Mouse (Mus musculus) heart, postnatal 36 days (tissue): ENCODE data around the gene Slc26a10. TPM values are rescaled to one million over a fixed set of nuclear protein-coding genes. Genes with fewer than 3 reads are reported as not detected.
"Not testable (repeated sequence)": the region's sequence is repeated elsewhere in the genome, so short reads cannot be mapped to it uniquely, and the experiment has no call there.

Experiments used
- DNase-seq, 2 experiments: peaks; one replicate each; pipeline ENCODE4 v3.0.0; 2021 to 2022
- intact Hi-C: fragments of 180-260 bp; cut with DNase I; formaldehyde crosslinking; loops from one replicate; pipeline ENCODE4 v1.15.1; 2025
- total RNA-seq, 2 experiments: library from RNA; stranded (reverse); gene quantifications; 2 replicates each; pipeline ENCODE4 v1.2.3; 2021

Gene Slc26a10
- total RNA-seq, 2 experiments from 2014 or later = 17.2 to 23.1 TPM

DNA sequence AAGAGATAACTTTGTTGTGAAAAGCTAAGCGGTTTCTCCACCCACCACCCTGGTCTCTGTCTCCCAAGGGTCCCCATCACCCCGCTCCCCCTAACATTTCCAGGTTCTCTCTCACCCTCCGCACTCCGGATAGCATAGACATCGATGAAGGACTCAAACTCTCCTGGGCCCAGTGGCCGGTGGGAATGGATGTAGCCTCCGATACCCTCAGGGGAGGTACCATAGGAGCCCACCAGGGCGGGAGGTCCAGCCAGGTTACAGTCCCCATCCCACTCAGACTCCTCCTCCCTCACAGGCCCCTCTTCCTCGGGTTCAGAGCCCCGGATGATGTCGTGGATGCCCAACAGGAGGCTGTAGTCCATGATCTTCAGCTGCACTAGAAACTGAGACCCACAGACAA is 19.0 kb upstream of the Slc26a10 start:
- DNase-seq = no peak
- intact Hi-C loops = no loop called here

- DNase-seq = no peak
- intact Hi-C loops = no loop called here
These were observed 18.6 kb upstream of the Slc26a10 start for GRCm38 (mm10) chr10:127199068-127199467.

- no peak for DNase-seq
- intact Hi-C loops = no loop called here
These were observed 18.0 kb upstream of the Slc26a10 start for GRCm38 (mm10) chr10:127198492-127198891.

GRCm38 (mm10) chr10:127197505-127198110 is 17.2 kb upstream of the Slc26a10 start:
- intact Hi-C loops = no loop called here
- no peak for DNase-seq

DNA sequence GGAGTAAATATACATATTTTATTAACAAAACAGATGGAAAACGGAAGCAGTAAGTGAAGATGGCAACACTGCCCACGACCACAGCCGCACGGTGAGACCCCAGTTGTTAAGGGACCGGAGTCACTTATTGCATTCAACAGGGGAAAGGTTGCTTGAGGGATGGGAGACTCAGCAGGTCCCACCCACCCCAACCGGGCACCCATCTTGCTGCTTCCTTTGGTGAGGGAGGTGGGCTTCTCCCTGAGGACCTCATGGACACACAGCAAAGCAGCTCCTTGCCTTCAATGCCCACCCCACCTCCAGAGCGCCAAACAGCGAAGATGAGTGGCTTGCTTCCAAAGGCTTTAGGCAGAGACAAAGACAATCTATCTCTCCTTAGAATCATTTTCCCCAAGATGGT is 16.7 kb upstream of the Slc26a10 start:
- DNase-seq = no peak
- intact Hi-C loops = no loop called here

- DNase-seq = peak; percentile 64 to 65
- intact Hi-C loops = no loop called here
These were observed 15.9 kb upstream of the Slc26a10 start for GRCm38 (mm10) chr10:127196392-127196791.

DNA sequence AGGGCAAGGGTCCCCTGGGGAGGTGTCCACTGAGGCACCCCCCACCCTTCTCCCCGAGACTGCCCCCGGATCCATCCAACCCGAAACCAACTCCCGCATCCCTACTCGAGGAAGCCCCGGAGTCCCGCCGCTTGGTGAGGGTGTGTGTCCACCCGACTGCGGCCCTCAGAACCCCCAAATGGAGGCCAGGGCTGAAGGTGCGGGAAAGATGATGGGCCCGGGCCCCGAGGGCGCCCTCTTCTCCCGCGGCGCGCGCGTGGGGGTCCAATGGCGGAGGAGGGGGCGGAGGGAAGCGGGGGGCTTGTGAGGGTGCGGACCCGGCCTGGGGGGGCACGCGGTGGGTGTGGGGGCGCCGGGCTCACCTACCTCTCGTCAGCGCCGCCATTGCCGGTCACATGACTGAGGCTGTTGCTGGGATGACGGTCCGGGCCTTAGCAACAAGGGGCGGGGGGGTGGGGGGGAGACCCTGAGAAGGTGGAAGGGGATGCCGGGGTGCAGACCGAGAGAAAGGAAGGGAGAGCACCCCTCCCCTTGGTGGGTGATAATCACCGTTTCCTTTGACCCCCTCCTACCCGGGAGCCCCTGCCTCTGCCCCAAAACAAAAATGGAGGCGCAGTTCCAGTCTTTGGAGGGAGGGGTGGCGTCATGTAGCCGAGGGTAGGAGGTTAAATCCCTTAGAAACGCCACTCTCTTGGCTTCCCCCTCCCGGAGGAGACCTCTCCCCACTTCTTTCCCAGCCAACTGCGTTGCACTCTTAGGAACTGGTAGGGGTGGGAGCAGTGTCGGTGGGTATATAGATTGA is 15.1 kb upstream of the Slc26a10 start, which contains the start of gene Dtx3:
TSS of gene Dtx3 (minus strand) at position 401 of the 802 bp plus-strand sequence.
- peak in 1 of 2 experiments; percentile 62 for DNase-seq
- intact Hi-C loops = no loop called here

DNA sequence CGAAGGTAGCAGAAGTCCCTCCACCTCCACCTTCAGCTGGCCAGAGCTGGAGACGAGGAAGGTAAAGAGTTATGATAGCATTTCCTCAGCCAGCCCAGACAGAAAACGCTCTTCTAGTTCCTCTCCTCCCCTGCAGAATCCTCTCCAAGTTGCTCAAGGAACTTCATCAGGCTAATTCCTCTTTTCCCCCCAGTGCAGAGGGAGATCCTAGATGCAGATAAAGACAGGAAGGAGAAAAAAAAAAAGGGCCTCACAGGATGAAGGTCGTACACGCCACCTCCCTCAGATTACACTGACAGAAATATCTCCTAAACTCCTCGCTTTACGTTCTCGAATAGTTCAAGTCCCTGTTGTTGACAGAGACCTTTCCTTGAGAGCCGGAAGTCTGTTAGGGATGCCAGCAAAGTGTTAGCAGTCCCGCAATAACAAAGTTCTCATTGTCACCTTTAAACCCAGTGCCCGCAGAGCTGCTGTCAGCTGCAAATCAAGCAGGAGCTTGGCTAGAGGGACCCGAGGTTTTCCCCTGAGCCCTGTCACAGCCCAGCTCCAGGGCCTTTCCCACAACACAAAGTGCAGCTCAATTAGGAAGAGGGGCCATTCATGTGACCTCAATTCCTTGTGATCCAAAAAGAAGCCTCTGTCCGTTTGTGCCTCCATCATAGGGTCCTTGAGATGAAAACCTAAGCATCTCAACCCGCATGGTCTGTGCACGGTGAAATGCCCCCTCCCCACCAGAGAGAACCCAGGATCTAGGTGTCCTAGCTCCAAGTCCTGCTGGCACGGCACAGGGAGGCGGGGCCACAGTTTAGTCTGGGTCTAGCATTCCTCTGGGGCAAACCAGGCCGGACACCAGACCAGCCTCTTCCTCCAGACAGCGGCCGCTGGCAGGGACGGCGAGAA is 14.2 kb upstream of the Slc26a10 start:
- DNase-seq = peak; percentile 72 to 76
- intact Hi-C loops = no loop called here

DNA sequence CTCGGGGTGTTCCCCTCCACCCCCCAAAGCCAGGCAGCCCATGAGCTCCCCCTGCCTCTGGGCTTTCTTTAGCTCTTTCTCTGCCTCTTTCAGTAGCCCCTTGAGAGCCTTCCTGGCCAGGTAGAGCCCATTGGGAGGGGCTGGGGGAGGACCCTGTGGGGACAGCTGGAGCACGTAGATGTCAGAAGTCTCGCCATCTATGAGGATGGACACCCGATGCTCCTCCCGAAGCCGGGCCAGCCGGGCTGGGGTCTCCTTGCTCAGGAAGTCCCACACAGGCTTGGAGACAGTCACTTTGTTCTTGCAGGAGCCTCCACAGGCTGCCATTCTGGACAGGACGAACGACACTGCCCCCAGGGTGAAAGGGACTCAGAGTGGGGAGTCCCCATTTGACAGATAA is 12.6 kb upstream of the Slc26a10 start:
- intact Hi-C loops = no loop called here
- DNase-seq = no peak

GRCm38 (mm10) chr10:127192057-127192328 is 11.5 kb upstream of the Slc26a10 start:
- intact Hi-C loops, DNase-seq: not testable (repeated sequence)

DNA sequence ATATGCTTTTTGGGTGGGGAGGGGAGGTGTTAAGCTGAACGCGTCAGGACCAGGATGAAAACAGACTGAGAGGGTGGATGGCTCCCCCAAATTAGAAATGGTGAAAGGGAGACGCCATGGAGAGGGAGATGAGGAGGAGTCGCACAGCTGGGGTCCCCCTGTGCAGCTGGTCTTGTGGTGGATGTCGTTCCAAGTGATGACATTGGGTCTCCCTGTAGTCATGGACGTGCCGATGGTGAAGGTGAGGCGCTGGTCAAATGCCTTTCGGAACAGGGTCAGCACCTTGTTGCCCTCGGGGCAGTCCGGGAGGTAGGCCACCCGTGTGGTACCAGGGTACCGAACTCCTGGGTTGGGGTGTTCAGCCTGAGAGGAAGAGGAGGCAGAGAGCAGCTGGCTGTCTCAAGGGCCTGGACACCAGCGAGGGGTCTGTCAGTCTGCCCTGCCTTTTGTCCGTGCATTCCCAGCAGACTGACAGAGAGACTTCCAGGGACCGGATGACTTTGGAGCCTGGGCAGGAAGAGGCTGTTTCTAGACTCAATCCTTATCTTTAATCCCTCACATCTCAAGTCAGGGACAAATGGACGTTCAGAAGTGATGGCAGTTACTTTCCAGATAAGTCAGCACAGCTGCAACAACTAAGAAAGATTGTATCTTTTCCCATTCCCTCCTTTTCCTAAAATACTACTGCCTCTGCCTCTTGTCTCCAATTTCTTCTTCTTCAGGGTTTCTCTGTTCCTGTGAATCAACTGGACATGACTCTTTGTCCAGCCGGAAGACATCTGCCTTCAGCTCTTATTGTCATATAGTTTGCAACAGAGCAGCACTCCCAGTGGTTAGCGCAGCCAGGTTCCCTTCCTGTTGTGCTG is 11.0 kb upstream of the Slc26a10 start:
- DNase-seq = no peak
- intact Hi-C loops = no loop called here

DNA sequence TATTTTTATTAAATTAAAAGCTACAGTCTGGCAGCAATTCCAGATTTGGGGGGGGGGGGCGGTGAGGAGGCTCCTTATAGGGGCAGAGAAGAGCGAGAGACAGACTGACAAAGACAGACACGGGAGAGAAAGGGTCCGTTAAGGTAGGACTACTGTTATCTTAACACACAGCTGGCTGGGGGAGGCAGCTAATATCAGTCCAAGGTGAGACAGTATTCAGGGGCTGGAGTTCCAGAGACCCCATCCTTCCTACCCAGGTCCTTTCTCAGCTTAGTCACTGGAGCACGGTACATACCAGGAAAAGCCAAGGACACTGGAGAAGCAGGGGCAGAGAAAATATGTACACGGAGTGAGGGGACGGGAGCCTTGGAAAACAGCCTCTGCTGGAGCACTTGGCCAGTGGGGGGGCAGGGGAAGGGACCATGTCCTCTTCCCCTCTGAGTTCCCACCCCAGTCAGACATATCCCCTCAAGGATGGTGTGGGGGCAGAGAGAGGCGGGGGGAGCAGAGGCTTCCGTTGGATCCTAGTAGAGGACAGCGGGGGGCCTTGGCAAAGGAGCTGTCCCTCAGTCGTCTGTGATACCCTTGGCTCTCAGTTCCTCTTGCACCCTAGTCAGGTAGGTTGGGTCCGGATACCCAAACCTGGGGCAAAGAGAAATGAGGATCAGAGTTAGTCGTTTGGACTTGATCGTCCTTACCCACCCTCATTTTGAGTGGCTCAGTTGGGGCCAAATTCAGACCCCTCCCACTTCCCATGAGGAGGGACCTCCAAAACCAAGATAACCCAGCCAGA is 10.1 kb upstream of the Slc26a10 start:
- DNase-seq = no peak
- intact Hi-C loops = no loop called here

DNA sequence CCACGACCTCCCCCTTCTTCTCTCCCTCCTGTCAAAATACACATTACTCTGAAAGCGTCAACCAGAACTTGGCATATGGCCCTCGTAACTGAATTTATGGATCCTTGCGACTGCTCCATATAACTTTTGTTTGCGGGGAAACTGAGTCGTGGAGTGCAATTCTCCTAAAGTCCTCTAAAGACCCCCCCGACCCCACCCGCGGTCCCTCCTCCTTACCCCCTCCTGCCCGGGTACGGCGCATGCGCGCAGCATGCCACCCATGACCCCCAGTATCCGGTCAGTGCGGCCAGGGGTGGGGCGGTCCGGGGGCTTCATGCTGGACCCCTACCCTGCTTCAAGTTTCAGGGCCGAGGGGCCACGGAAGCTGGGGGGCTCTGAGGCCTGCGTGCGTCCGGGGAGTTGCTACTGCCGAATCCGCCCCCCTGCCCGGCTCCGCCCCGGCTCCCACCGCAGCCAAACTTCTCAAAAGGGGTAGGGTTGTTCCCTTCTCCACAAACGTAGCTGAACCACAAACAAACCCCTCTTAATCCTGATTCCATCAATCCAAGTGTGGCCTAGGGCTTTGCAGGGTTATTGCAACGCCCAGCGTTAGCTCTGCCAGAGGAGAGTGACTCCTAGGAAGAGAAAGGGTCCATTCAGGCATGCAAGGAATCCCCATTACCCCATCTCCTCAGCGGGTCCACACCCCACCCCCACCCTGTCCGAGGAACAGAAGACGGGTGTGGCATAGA is 9.4 kb upstream of the Slc26a10 start, which contains the start of gene Arhgef25:
TSS of gene Arhgef25 (minus strand) at position 433 of the 731 bp plus-strand sequence.
- intact Hi-C loops = no loop called here
- peak; percentile 68 to 81 for DNase-seq

DNA sequence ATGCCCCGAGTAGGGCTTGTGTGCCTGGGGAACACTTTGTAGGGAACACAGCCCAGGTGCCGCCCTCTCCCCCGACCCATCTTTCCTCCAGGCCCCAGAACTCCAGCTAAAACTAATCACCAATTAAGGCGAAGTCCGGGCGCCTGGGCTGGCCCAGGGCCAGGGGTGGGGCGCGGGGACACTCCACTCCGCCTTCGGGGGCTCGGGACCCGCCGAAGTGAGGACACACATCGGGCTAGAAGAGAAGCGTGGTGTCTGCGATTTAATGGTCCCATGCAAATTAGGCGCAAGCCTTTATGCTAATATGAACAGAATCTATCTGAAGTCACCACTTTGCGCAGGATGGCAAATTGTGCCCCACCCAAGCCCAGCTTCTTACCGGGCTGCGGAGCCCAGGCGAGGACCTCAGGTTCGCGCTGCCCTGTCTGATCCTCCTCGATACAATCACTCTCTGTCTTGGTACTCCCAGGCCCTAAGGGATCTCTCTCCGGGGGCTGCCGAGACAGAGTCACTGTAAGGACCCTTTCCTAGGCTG is 8.7 kb upstream of the Slc26a10 start:
- intact Hi-C loops = no loop called here
- DNase-seq = peak; percentile 66 to 73

DNA sequence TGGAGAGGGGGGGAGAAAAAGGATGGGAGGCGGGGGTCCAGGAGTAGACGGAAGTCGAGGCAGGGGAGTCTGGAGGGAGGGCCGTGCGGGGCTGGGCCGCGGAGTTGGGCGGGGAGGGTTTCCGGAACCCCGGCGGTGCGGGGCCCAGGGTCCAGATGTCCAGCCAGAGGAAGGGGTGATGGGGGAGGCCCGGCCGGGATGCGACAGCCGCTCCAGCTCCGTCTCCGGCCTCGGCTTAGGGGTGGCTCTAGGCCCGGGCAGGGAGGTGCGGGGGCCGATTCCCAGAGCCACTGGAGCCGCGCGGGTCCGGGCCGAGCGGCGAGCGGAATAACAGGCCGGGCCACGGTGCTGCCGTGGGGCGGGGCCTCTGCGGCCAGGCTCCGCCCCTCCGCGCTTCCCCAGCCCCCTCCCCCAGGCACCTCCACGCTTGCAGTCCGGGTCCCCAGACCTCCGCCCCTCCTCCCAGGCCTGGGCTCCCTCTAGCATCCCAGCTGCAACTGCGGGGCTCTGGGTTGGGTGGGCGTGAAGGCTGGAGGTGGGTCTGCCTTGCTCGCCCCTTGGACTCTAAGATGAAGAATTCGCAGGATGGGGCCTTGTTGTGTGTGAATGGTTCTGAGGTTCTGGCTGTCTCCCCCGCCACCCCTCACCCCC is 8.1 kb upstream of the Slc26a10 start:
- DNase-seq = peak; percentile 67 to 76
- intact Hi-C loops = no loop called here

DNA sequence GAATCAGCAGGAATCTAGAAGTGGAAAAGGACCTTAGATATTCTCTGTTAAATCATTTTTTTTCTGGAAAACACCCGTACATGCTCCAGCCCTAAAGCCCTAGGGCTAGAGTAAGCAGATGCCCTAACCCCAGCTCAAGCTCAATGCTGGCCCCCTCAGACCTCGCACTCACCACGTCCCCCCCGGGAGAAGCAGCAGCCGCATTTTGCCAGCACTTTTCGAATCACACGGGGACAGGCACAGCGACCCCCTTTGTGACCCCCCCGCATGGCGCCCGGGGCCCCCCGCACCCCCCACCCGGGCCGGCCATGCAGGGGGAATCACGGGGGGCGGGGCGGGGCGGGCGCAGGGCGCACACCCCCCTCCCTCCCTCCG is 7.6 kb upstream of the Slc26a10 start:
- DNase-seq = no peak
- intact Hi-C loops = no loop called here

DNA sequence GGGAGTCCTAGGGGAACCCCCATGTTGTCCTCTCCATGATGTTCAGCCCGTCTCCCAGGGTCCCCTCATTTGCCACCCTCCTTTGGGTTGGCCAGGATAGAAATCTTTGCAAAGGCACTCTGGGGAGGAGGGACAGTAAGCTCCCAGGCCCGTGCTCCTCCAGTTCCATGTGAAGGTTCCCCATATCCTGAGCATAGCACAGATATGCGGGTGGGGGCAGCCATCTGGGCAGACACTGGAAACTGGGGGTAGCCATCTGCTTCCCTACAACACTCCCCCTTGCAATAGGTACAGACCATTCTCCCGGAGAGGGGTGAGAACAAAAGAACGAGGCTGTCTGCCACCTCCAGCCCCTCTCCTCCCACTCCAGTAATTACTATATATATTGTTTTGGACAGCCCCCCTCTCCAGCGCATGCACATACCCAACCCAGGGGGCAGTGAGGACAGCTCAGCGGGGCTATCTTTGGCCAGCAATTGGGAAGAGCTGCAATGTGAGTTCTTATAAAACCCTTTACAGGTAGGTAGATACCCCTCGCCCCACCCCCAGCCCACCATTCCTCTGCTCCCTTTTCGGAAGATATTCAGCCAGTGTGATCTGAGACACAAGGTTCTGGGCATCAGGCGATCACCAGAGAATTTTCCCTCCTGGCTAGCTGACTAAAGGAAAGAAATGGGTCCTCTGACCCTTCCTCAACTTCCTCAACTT is 7.1 kb upstream of the Slc26a10 start:
- no peak for DNase-seq
- intact Hi-C loops = no loop called here

DNA sequence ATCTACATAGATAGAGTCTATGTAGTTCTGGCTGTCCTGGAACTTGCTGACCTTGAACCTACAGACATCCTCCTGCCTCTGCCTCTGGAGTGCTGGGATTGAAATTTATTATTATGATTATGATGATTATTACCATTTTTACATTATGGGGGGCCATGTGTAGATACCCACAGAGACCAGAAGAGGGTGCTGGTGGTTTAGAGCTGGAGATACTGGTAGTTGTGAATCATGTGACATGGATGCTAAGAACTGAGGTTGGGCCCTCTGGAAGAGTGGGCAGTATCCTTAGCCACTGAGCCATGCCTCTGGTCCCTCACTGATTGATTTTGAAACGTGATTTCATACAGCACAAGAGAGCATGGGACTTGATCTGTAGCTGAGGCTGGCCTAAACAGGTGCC is 6.0 kb upstream of the Slc26a10 start:
- intact Hi-C loops = no loop called here
- no peak for DNase-seq
